27 mouse cellular contexts compared by ENCODE assay signal in the genomic region with DNA sequence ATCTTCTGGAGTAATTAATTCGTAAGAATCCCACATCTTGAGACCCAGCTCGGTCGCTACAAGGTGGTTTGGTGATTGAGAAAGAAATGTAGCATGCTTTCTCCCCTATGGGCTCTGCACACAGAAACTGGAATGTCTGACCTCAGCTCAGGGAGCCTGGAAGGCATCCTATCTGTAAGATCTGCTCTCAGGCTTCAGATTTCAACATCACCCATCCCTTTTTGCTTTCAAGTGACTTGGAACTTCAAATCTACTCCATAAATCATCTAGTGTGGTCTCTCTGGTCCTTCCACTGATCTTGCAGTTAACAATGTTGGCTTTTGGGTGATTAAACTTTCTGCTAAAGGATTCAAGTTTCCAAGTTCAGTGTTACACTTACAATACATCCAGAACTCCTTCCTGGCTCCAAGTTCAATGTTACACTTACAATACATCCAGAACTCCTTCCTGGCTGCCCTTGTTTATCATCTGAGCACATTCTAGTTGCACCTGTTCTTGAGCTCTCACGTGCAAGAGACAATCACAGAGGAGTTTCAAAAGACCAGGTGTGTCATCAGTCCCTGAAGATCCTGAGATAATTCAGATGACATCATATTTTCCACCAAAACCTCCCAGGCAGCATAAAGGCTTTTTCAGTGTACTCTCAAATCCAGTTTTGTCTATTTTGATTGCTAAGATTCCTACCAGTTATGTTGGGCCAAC. TPM values are rescaled to one million over a fixed set of nuclear protein-coding genes. Genes with fewer than 3 reads are reported as not detected.
A peak's percentile ranks its signal among the peaks of the same experiment; 100 is the strongest.
DNase-seq lines count a peak whose midpoint lies in the region; ATAC-seq lines count a peak whose summit lies in the region.
"Had no signal": no experiment of that assay in that cellular context is flagged by ENCODE, and none has a peak within 500 bp of the region (broad histone marks: within the 10 kb centered on the region; RNA-seq: fewer than 3 reads in every experiment).

No protein-coding gene starts in this region.

- no peaks in the 10 kb centered on the region for H3K36me3 ChIP-seq in kidney, embryonic 15.5 days
- H3K36me3 ChIP-seq: heart, embryonic 10.5 days; hindbrain, embryonic 12.5 days; intestine, embryonic 15.5 days; liver, embryonic 13.5 days; midbrain, embryonic 15.5 days had no signal

- H3K4me1 ChIP-seq in kidney, embryonic 15.5 days, result 0 out of 2 replicates have a peak, but pooled peaks cover 2% of the 10 kb centered on the region
- H3K4me1 ChIP-seq: heart, embryonic 10.5 days; hindbrain, embryonic 12.5 days; liver, embryonic 13.5 days; midbrain, embryonic 15.5 days had no signal

- H3K9ac ChIP-seq in kidney, embryonic 15.5 days, result no peak overlapping the region
- H3K9ac ChIP-seq: hindbrain, embryonic 12.5 days; intestine, embryonic 15.5 days; liver, embryonic 13.5 days; midbrain, embryonic 15.5 days had no signal

- 0 out of 2 replicates have a peak overlapping the region, but pooled peaks have one; percentile 32 for H3K27ac ChIP-seq in kidney, embryonic 15.5 days
- H3K27ac ChIP-seq: heart, embryonic 10.5 days; hindbrain, embryonic 12.5 days; intestine, embryonic 15.5 days; liver, embryonic 13.5 days; midbrain, embryonic 15.5 days had no signal

- no peak overlapping the region for H3K4me3 ChIP-seq in kidney, embryonic 15.5 days (replicated peaks)
- H3K4me3 ChIP-seq: heart, embryonic 10.5 days; hindbrain, embryonic 12.5 days; intestine, embryonic 15.5 days; liver, embryonic 13.5 days; midbrain, embryonic 15.5 days had no signal

- no peaks in the 10 kb centered on the region for H3K27me3 ChIP-seq in kidney, embryonic 15.5 days
- H3K27me3 ChIP-seq: hindbrain, embryonic 12.5 days; intestine, embryonic 15.5 days; liver, embryonic 13.5 days; midbrain, embryonic 15.5 days had no signal

- WGBS in kidney, embryonic 15.5 days, result 57% methylated on average over 4 of the region's 4 CpGs

- ATAC-seq in kidney, embryonic 15.5 days (replicated peaks; ENCODE audit: low FRiP score), result 0 out of 2 replicates have a peak, but pooled peaks have one; percentile 33
- no peak for ATAC-seq in megakaryocyte-erythroid progenitor cell, adult 5-6 weeks (replicated peaks; ENCODE audit: low FRiP score, low TSS enrichment, poor library complexity, severe bottlenecking)
- ATAC-seq: intestine, embryonic 15.5 days; midbrain, embryonic 15.5 days had no signal

- H3K9me3 ChIP-seq in kidney, embryonic 15.5 days (replicated peaks), result no peaks in the 10 kb centered on the region
- H3K9me3 ChIP-seq: G1E; heart, embryonic 10.5 days; hindbrain, embryonic 12.5 days; intestine, embryonic 15.5 days; liver, embryonic 13.5 days; midbrain, embryonic 15.5 days had no signal

- H3K4me2 ChIP-seq in kidney, embryonic 15.5 days, result no peak overlapping the region
- H3K4me2 ChIP-seq: hindbrain, embryonic 12.5 days; intestine, embryonic 15.5 days; liver, embryonic 13.5 days; midbrain, embryonic 15.5 days had no signal

- no peak for DNase-seq in kidney, adult 9 months
- DNase-seq in urinary bladder, postnatal 36 days (ENCODE audit: low spot score in 2 of 2), result peak; percentile 39 to 49
- no peak for DNase-seq in urinary bladder, postnatal 4 days (ENCODE audit: low spot score in 2 of 2)
- peak; percentile 61 for DNase-seq in fibroblast of lung, adult 2 months (ENCODE audit: low read depth)
- DNase-seq in ovary, postnatal 36 days (ENCODE audit: low spot score), result no peak
- DNase-seq: cerebellum, postnatal 10 days; gastrocnemius, postnatal 14 days; heart, postnatal 10 days; left cerebral cortex, postnatal 4 days; liver, embryonic 13.5 days; spleen, adult 18-20 months had no signal

RNA-seq across cellular contexts. Expression of a gene that starts 40.5 kb away (rescaled TPM):
- polyA plus RNA-seq in kidney, embryonic 15.5 days (2015; fragmentation: Nextera tagmentation; extraction: Ambion mirVana), result 73.5 and 76.1 TPM in 2 replicates
- total RNA-seq in megakaryocyte-erythroid progenitor cell, adult 5-6 weeks (2014; fragmentation: Nextera tagmentation), result 185 and 197 TPM in 2 replicates
- total RNA-seq in megakaryocyte-erythroid progenitor cell, adult 5-6 weeks (2017), result 135 and 149 TPM in 2 replicates

RNA-seq across cellular contexts. Expression of a gene that starts 54.6 kb away (rescaled TPM):
- polyA plus RNA-seq in kidney, embryonic 15.5 days (2015; fragmentation: Nextera tagmentation; extraction: Ambion mirVana), result not detected in 2 replicates
- not detected in 2 replicates for total RNA-seq in megakaryocyte-erythroid progenitor cell, adult 5-6 weeks (2014; fragmentation: Nextera tagmentation)
- not detected in 2 replicates for total RNA-seq in megakaryocyte-erythroid progenitor cell, adult 5-6 weeks (2017)
- total RNA-seq: adrenal gland, adult 18-20 months; G1E; gastrocnemius, postnatal 14 days; heart, postnatal 10 days; layer of hippocampus, adult 8-10 months; left cerebral cortex, adult 18-20 months; left cerebral cortex, postnatal 4 days; megakaryocyte progenitor cell, adult 5-6 weeks had no signal
- polyA plus RNA-seq: forebrain, embryonic 11.5 days; frontal cortex, adult 2 months; G1E; heart, embryonic 10.5 days; hindbrain, embryonic 12.5 days; intestine, embryonic 15.5 days; liver, embryonic 13.5 days; lung, embryonic 16.5 days; midbrain, embryonic 15.5 days; stomach, embryonic 14.5 days; thymus, postnatal 0 days had no signal

Comparison
In these comparisons a context has a peak if more than half of its experiments do, and no peak if none do; other contexts are left out.
1. DNase-seq: peak in urinary bladder, postnatal 36 days (2 of 2) and fibroblast of lung, adult 2 months (single experiment); none in kidney, adult 9 months (single experiment), urinary bladder, postnatal 4 days (0 of 2) and ovary, postnatal 36 days (single experiment).